Mouse (Mus musculus) hindbrain, embryonic 16.5 days (tissue): ENCODE measurements around the gene Hmgcl. TPM values are rescaled to one million over a fixed set of nuclear protein-coding genes. Genes with fewer than 3 reads are reported as not detected.

Source experiments
- ATAC-seq: fragments of 200-750 bp; cut with Nextera tagmentation; 2 replicates; pipeline ENCODE4 v1.8.0; 2017; ENCODE audit warnings: moderate TSS enrichment, moderate library complexity
- H3K27ac ChIP-seq: fragments of 300-500 bp; sonication (generic); 2 replicates; pipeline ENCODE4 v1.5.1; 2014; ENCODE audit warnings: low read depth, mild to moderate bottlenecking, control low read depth, low read length, moderate library complexity
- H3K27me3 ChIP-seq: fragments of 300-500 bp; sonication (generic); replicated peaks from 2 replicates; pipeline ENCODE4 v1.6.1; 2014; ENCODE audit warnings: low read length; ENCODE audit not compliant: control insufficient read depth, insufficient read depth
- H3K36me3 ChIP-seq: fragments of 300-500 bp; sonication (generic); 2 replicates; pipeline ENCODE4 v1.6.1; 2014; ENCODE audit warnings: mild to moderate bottlenecking, low read length, moderate library complexity, mixed read lengths; ENCODE audit not compliant: control insufficient read depth, insufficient read depth
- H3K4me1 ChIP-seq: fragments of 300-500 bp; sonication (generic); 2 replicates; pipeline ENCODE4 v1.6.1; 2014; ENCODE audit warnings: low read depth, low read length; ENCODE audit not compliant: control insufficient read depth, insufficient read depth
- H3K4me2 ChIP-seq: fragments of 300-500 bp; sonication (generic); 2 replicates; pipeline ENCODE4 v1.6.1; 2014; ENCODE audit warnings: mild to moderate bottlenecking, low read length, control low read depth, moderate library complexity
- H3K4me3 ChIP-seq: fragments of 300-500 bp; sonication (generic); 2 replicates; pipeline ENCODE4 v1.5.1; 2014; ENCODE audit warnings: mild to moderate bottlenecking, low read length, control low read depth, moderate library complexity
- H3K9ac ChIP-seq: fragments of 300-500 bp; sonication (generic); 2 replicates; pipeline ENCODE4 v1.6.1; 2014; ENCODE audit warnings: low read depth, mild to moderate bottlenecking, control low read depth, low read length, moderate library complexity
- H3K9me3 ChIP-seq: fragments of 300-500 bp; sonication (generic); 2 replicates; pipeline ENCODE4 v1.6.1; 2014; ENCODE audit warnings: mild to moderate bottlenecking, low read length, moderate library complexity; ENCODE audit not compliant: control insufficient read depth
- WGBS: fragments of 180-500 bp; shearing (Covaris S2); extraction: QIAGEN DNeasy Blood & Tissue Kit; methylation state at CpG from one replicate; pipeline ENCODE4 v1.1.7; 2014; 5-methylcytosine and 5-hydroxymethylcytosine counted together
- polyA plus RNA-seq: library from polyadenylated mRNA; unstranded; fragments of >200 nt; fragmentation: Nextera tagmentation; extraction: Ambion mirVana; gene quantifications from 2 replicates; pipeline ENCODE4 v1.2.1, GENCODE M21; 2015

The Hmgcl gene
- polyA plus RNA-seq, 1 experiment from 2014 or later = 66.8 TPM

- 85% methylated on average over 2 of the region's 2 CpGs for WGBS
- Histone ChIP-seq H3K9me3 (no peaks in the 10 kb centered on the region), H3K27ac (no peak overlapping the region), H3K9ac (no peak overlapping the region), H3K4me3 (no peak overlapping the region), H3K36me3 (peaks cover 8% of the 10 kb centered on the region; the same call in 1 of the 2 replicates), H3K4me1 (peaks cover 7% of the 10 kb centered on the region), H3K4me2 (no peak overlapping the region), H3K27me3 (no peaks in the 10 kb centered on the region)
- no peak for ATAC-seq
Observed at GRCm38 (mm10) chr4:135924418-135924817, 21.8 kb upstream of the Hmgcl start.

GRCm38 (mm10) chr4:135925341-135925740, 20.9 kb upstream of the Hmgcl start:
- H3K27ac ChIP-seq = no peak overlapping the region
- no peak overlapping the region for H3K4me2 ChIP-seq
- H3K36me3 ChIP-seq = peaks cover 8% of the 10 kb centered on the region; the same call in 1 of the 2 replicates
- no peaks in the 10 kb centered on the region for H3K27me3 ChIP-seq
- WGBS = 76% methylated on average over 5 of the region's 5 CpGs
- H3K9me3 ChIP-seq = no peaks in the 10 kb centered on the region
- no peak overlapping the region for H3K9ac ChIP-seq
- H3K4me3 ChIP-seq = no peak overlapping the region
- no peak for ATAC-seq
- peaks cover 7% of the 10 kb centered on the region for H3K4me1 ChIP-seq

- Histone ChIP-seq H3K4me1 (peaks cover 7% of the 10 kb centered on the region), H3K4me2 (no peak overlapping the region), H3K9me3 (no peaks in the 10 kb centered on the region), H3K27ac (no peak overlapping the region), H3K36me3 (peaks cover 8% of the 10 kb centered on the region; the same call in 1 of the 2 replicates), H3K4me3 (no peak overlapping the region), H3K9ac (no peak overlapping the region), H3K27me3 (no peaks in the 10 kb centered on the region)
- WGBS = 90% methylated on average over 10 of the region's 10 CpGs
- ATAC-seq = no peak
Observed at GRCm38 (mm10) chr4:135926195-135926808, 19.9 kb upstream of the Hmgcl start.

GRCm38 (mm10) chr4:135926861-135927260, 19.4 kb upstream of the Hmgcl start:
- Histone ChIP-seq H3K4me2 (no peak overlapping the region), H3K27ac (no peak overlapping the region), H3K4me3 (no peak overlapping the region), H3K4me1 (peaks cover 2% of the 10 kb centered on the region), H3K9ac (no peak overlapping the region), H3K9me3 (no peaks in the 10 kb centered on the region), H3K27me3 (no peaks in the 10 kb centered on the region), H3K36me3 (peaks cover 8% of the 10 kb centered on the region; the same call in 1 of the 2 replicates)
- 99% methylated on average over 3 of the region's 3 CpGs for WGBS
- ATAC-seq = no peak

GRCm38 (mm10) chr4:135928376-135928775, 17.9 kb upstream of the Hmgcl start:
- ATAC-seq = no peak
- Histone ChIP-seq H3K36me3 (peaks cover 16% of the 10 kb centered on the region), H3K4me1 (no peaks in the 10 kb centered on the region), H3K27ac (no peak overlapping the region), H3K27me3 (no peaks in the 10 kb centered on the region), H3K9me3 (no peaks in the 10 kb centered on the region), H3K9ac (no peak overlapping the region), H3K4me3 (no peak overlapping the region), H3K4me2 (no peak overlapping the region)
- WGBS = 81% methylated on average over 9 of the region's 9 CpGs

GRCm38 (mm10) chr4:135929405-135929804, 16.8 kb upstream of the Hmgcl start:
- H3K9ac ChIP-seq = no peak overlapping the region
- H3K36me3 ChIP-seq = peaks cover 20% of the 10 kb centered on the region
- H3K27me3 ChIP-seq = no peaks in the 10 kb centered on the region
- no peak overlapping the region for H3K4me3 ChIP-seq
- H3K4me1 ChIP-seq = no peaks in the 10 kb centered on the region
- H3K4me2 ChIP-seq = no peak overlapping the region
- H3K9me3 ChIP-seq = no peaks in the 10 kb centered on the region
- ATAC-seq = no peak
- no peak overlapping the region for H3K27ac ChIP-seq
- 93% methylated on average over 5 of the region's 5 CpGs for WGBS

GRCm38 (mm10) chr4:135929828-135930227, 16.4 kb upstream of the Hmgcl start:
- no peaks in the 10 kb centered on the region for H3K27me3 ChIP-seq
- H3K36me3 ChIP-seq = peaks cover 22% of the 10 kb centered on the region
- no peak overlapping the region for H3K27ac ChIP-seq
- WGBS = 93% methylated on average over 9 of the region's 9 CpGs
- no peak for ATAC-seq
- no peak overlapping the region for H3K4me3 ChIP-seq
- H3K9me3 ChIP-seq = no peaks in the 10 kb centered on the region
- no peaks in the 10 kb centered on the region for H3K4me1 ChIP-seq
- H3K4me2 ChIP-seq = no peak overlapping the region
- no peak overlapping the region for H3K9ac ChIP-seq

GRCm38 (mm10) chr4:135930239-135930638, 16.0 kb upstream of the Hmgcl start:
- H3K27ac ChIP-seq = no peak overlapping the region

GRCm38 (mm10) chr4:135931832-135932231, 14.4 kb upstream of the Hmgcl start:
- ATAC-seq = no peak
- peaks cover 14% of the 10 kb centered on the region for H3K36me3 ChIP-seq
- no peaks in the 10 kb centered on the region for H3K4me1 ChIP-seq
- no peaks in the 10 kb centered on the region for H3K9me3 ChIP-seq
- H3K27ac ChIP-seq = no peak overlapping the region
- no peak overlapping the region for H3K9ac ChIP-seq
- no peak overlapping the region for H3K4me2 ChIP-seq
- 73% methylated on average over 5 of the region's 5 CpGs for WGBS
- no peak overlapping the region for H3K4me3 ChIP-seq
- no peaks in the 10 kb centered on the region for H3K27me3 ChIP-seq

More at GRCm38 (mm10) chr4:135930239-135930638, 16.0 kb upstream of the Hmgcl start:
- Histone ChIP-seq H3K4me2 (no peak overlapping the region), H3K9me3 (no peaks in the 10 kb centered on the region), H3K4me3 (no peak overlapping the region), H3K36me3 (peaks cover 22% of the 10 kb centered on the region), H3K27me3 (no peaks in the 10 kb centered on the region), H3K4me1 (no peaks in the 10 kb centered on the region), H3K9ac (no peak overlapping the region)
- whole genome bisulfite sequencing = 97% methylated on average over 8 of the region's 8 CpGs
- ATAC-seq = no peak
